In genomic region chr2:169501736-169502340, GRCm38 (mm10) we compare ENCODE assay signal across 14 mouse cellular contexts.
"Had no signal": no experiment of that assay in that cellular context is flagged by ENCODE, and none has a peak within 500 bp of the region (broad histone marks: within the 10 kb centered on the region; RNA-seq: fewer than 3 reads in every experiment).

No protein-coding gene starts in this region.

- H3K9ac ChIP-seq: limb, embryonic 13.5 days; liver, embryonic 14.5 days had no signal

- DNase-seq: kidney, adult 11 months; kidney, adult 9 months; kidney, postnatal 36 days; layer of hippocampus, adult 9-11 months; lung, adult 18-20 months; right cerebral cortex, adult 18-20 months; right cerebral cortex, postnatal 25 days; thymus, postnatal 14 days had no signal

- H3K9me3 ChIP-seq: limb, embryonic 13.5 days; midbrain, embryonic 10.5 days had no signal

- H3K36me3 ChIP-seq: limb, embryonic 13.5 days; midbrain, embryonic 10.5 days had no signal

- H3K27ac ChIP-seq: kidney, postnatal 0 days; limb, embryonic 13.5 days; liver, embryonic 14.5 days; midbrain, embryonic 10.5 days; stomach, postnatal 0 days had no signal

- H3K4me3 ChIP-seq: limb, embryonic 13.5 days; midbrain, embryonic 10.5 days; myocyte had no signal

- H3K27me3 ChIP-seq: limb, embryonic 13.5 days had no signal
